Mouse (Mus musculus): ENCODE results near the gene Gm21721.
"Not testable (repeated sequence)": the region's sequence is repeated elsewhere in the genome, so short reads cannot be mapped to it uniquely, and the experiment has no call there.

The Gm21721 gene

DNA sequence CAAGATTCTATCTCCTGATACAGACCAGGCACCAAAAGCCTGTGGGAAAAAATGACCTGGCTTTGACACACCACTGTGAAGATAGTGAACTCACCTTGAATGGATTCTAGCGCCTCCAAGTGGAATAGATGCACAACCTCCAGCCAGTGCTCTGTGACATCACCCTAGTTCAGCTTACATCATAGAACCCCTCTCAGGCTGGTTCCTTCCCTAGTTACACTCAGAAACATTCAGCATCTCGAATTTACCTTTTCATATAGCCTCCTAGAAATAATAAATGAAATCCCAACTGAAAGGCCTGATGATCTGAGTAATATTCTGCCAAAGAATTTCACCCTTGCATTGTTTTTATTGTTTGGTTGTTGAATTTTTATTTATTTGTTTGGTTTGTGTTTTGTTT, at the start of gene Gm21721:
Gm21721 (minus strand) TSS at position 101 of the 400 bp plus-strand sequence.
- not testable (repeated sequence) for DNase-seq (ENCODE audit: low spot score)

All from MN1 (cell line).